Mouse (Mus musculus) hindbrain, embryonic 16.5 days (tissue): ENCODE measurements at regions not wholly inside any gene's neighbourhood (a gene's known extent, or its start where the extent isn't known, plus 50 kb on each side); places are given as distances from the start of the nearest gene placed in this dataset.

Experiments
- ATAC-seq: fragments of 200-750 bp; cut with Nextera tagmentation; 2 replicates; pipeline ENCODE4 v1.8.0; 2017; ENCODE audit warnings: moderate TSS enrichment, moderate library complexity
- H3K27ac ChIP-seq: fragments of 300-500 bp; sonication (generic); 2 replicates; pipeline ENCODE4 v1.5.1; 2014; ENCODE audit warnings: low read depth, mild to moderate bottlenecking, control low read depth, low read length, moderate library complexity
- H3K27me3 ChIP-seq: fragments of 300-500 bp; sonication (generic); replicated peaks from 2 replicates; pipeline ENCODE4 v1.6.1; 2014; ENCODE audit warnings: low read length; ENCODE audit not compliant: control insufficient read depth, insufficient read depth
- H3K36me3 ChIP-seq: fragments of 300-500 bp; sonication (generic); 2 replicates; pipeline ENCODE4 v1.6.1; 2014; ENCODE audit warnings: mild to moderate bottlenecking, low read length, moderate library complexity, mixed read lengths; ENCODE audit not compliant: control insufficient read depth, insufficient read depth
- H3K4me1 ChIP-seq: fragments of 300-500 bp; sonication (generic); 2 replicates; pipeline ENCODE4 v1.6.1; 2014; ENCODE audit warnings: low read depth, low read length; ENCODE audit not compliant: control insufficient read depth, insufficient read depth
- H3K4me2 ChIP-seq: fragments of 300-500 bp; sonication (generic); 2 replicates; pipeline ENCODE4 v1.6.1; 2014; ENCODE audit warnings: mild to moderate bottlenecking, low read length, control low read depth, moderate library complexity
- H3K4me3 ChIP-seq: fragments of 300-500 bp; sonication (generic); 2 replicates; pipeline ENCODE4 v1.5.1; 2014; ENCODE audit warnings: mild to moderate bottlenecking, low read length, control low read depth, moderate library complexity
- H3K9ac ChIP-seq: fragments of 300-500 bp; sonication (generic); 2 replicates; pipeline ENCODE4 v1.6.1; 2014; ENCODE audit warnings: low read depth, mild to moderate bottlenecking, control low read depth, low read length, moderate library complexity
- H3K9me3 ChIP-seq: fragments of 300-500 bp; sonication (generic); 2 replicates; pipeline ENCODE4 v1.6.1; 2014; ENCODE audit warnings: mild to moderate bottlenecking, low read length, moderate library complexity; ENCODE audit not compliant: control insufficient read depth
- WGBS: fragments of 180-500 bp; shearing (Covaris S2); extraction: QIAGEN DNeasy Blood & Tissue Kit; methylation state at CpG from one replicate; pipeline ENCODE4 v1.1.7; 2014; 5-methylcytosine and 5-hydroxymethylcytosine counted together

- WGBS, result 56% methylated on average over 3 of the region's 3 CpGs
- Histone ChIP-seq H3K9ac (no peak overlapping the region), H3K27me3 (no peaks in the 10 kb centered on the region), H3K9me3 (no peaks in the 10 kb centered on the region), H3K4me1 (no peaks in the 10 kb centered on the region), H3K4me3 (no peak overlapping the region), H3K27ac (no peak overlapping the region), H3K4me2 (no peak overlapping the region), H3K36me3 (no peaks in the 10 kb centered on the region)
- ATAC-seq, result no peak
Observed at GRCm38 (mm10) chr4:64723296-64723695, 400.7 kb upstream of the Pappa start.

DNA sequence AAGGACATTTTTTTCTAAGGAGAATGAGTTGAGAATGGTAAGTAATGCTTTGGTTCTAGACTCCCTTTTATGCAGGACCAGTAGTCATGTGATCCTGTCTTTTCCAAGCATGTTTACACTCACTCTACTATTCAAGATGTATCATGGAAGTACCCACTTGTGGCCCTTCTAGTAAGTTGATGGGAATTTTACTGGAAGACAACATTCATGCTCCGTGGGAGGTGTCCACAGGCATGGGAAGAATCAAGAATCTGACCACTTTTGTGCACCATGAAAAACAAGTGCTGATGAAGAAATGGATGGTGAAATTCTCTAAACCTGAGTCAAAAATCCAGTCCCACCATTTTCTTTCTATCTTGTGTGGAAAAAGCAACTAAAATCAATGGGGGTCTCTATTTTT is 399.1 kb upstream of the Pappa start:
- H3K4me2 ChIP-seq, result no peak overlapping the region
- no peak overlapping the region for H3K4me3 ChIP-seq
- H3K9me3 ChIP-seq, result no peaks in the 10 kb centered on the region
- ATAC-seq, result no peak
- 59% methylated on average over 1 of the region's 1 CpGs for WGBS
- H3K27me3 ChIP-seq, result no peaks in the 10 kb centered on the region
- no peak overlapping the region for H3K27ac ChIP-seq
- H3K36me3 ChIP-seq, result no peaks in the 10 kb centered on the region
- H3K9ac ChIP-seq, result no peak overlapping the region
- no peaks in the 10 kb centered on the region for H3K4me1 ChIP-seq

- Histone ChIP-seq H3K4me1 (no peaks in the 10 kb centered on the region), H3K9ac (no peak overlapping the region), H3K27ac (no peak overlapping the region), H3K4me3 (no peak overlapping the region), H3K36me3 (no peaks in the 10 kb centered on the region), H3K4me2 (no peak overlapping the region), H3K27me3 (no peaks in the 10 kb centered on the region), H3K9me3 (no peaks in the 10 kb centered on the region)
- ATAC-seq, result no peak
- 77% methylated on average over 4 of the region's 4 CpGs for WGBS
Observed at GRCm38 (mm10) chr4:64755986-64756385, 368.0 kb upstream of the Pappa start.

DNA sequence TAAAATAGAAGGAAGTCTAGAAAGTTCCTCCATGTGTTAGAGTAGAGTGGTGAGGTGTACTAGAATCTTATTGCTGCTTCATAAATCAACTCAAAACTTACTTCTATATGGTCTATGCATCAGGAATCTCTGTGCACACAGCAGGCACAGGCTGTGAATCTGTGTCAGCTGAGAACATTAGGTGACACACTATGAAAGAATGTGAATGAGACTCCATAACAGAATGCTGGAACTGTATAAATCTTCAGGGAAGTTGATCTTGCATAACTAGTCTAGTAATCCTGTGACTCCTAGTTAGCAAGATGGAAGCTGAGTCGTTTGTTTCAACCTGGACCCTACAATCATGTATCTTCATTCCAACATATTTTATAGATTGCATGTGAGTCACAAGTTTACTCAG is 355.4 kb upstream of the Pappa start:
- 64% methylated on average over 1 of the region's 1 CpGs for WGBS
- no peak overlapping the region for H3K4me3 ChIP-seq
- H3K36me3 ChIP-seq, result no peaks in the 10 kb centered on the region
- no peak overlapping the region for H3K27ac ChIP-seq
- H3K4me1 ChIP-seq, result no peaks in the 10 kb centered on the region
- H3K9ac ChIP-seq, result no peak overlapping the region
- ATAC-seq, result no peak
- no peaks in the 10 kb centered on the region for H3K27me3 ChIP-seq
- H3K9me3 ChIP-seq, result no peaks in the 10 kb centered on the region
- no peak overlapping the region for H3K4me2 ChIP-seq

GRCm38 (mm10) chr4:64803886-64804285 is 320.1 kb upstream of the Pappa start:
- H3K4me1 ChIP-seq, result no peaks in the 10 kb centered on the region
- no peak overlapping the region for H3K4me2 ChIP-seq
- no peaks in the 10 kb centered on the region for H3K9me3 ChIP-seq
- no peak overlapping the region for H3K27ac ChIP-seq
- H3K4me3 ChIP-seq, result no peak overlapping the region
- 86% methylated on average over 7 of the region's 7 CpGs for WGBS
- no peak for ATAC-seq
- no peak overlapping the region for H3K9ac ChIP-seq
- no peaks in the 10 kb centered on the region for H3K36me3 ChIP-seq
- no peaks in the 10 kb centered on the region for H3K27me3 ChIP-seq

DNA sequence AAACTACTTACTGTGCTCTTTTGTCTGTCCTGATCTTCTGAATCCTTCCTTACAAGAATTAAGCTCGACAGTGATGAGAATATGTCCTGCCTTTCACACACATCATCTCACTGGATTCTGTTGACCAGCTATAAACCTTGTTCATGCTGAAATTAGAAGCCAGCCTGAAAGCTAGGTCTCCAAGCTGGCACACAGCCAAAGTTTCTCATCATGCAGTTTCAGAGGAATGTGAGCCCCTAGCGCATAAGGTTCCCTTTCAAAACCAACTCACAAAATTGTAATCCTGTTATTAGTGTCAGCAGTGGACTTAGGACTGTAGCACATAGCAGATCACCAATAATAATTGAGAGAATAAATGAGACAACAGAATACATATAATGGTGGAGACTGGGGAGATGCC is 319.0 kb upstream of the Pappa start:
- H3K4me3 ChIP-seq, result no peak overlapping the region
- H3K36me3 ChIP-seq, result no peaks in the 10 kb centered on the region
- no peaks in the 10 kb centered on the region for H3K4me1 ChIP-seq
- H3K27ac ChIP-seq, result no peak overlapping the region
- H3K4me2 ChIP-seq, result no peak overlapping the region
- H3K9ac ChIP-seq, result no peak overlapping the region
- no peak for ATAC-seq
- H3K27me3 ChIP-seq, result no peaks in the 10 kb centered on the region
- WGBS, result 61% methylated on average over 2 of the region's 2 CpGs
- H3K9me3 ChIP-seq, result no peaks in the 10 kb centered on the region

GRCm38 (mm10) chr4:64807148-64807547 is 316.8 kb upstream of the Pappa start:
- H3K4me3 ChIP-seq, result no peak overlapping the region
- 100% methylated on average over 1 of the region's 1 CpGs for WGBS
- ATAC-seq, result no peak
- H3K9me3 ChIP-seq, result no peaks in the 10 kb centered on the region
- no peaks in the 10 kb centered on the region for H3K27me3 ChIP-seq
- H3K9ac ChIP-seq, result no peak overlapping the region
- no peaks in the 10 kb centered on the region for H3K36me3 ChIP-seq
- H3K4me2 ChIP-seq, result no peak overlapping the region
- no peaks in the 10 kb centered on the region for H3K4me1 ChIP-seq
- H3K27ac ChIP-seq, result no peak overlapping the region

GRCm38 (mm10) chr4:64811974-64812373 is 312.0 kb upstream of the Pappa start:
- no peaks in the 10 kb centered on the region for H3K36me3 ChIP-seq
- no peaks in the 10 kb centered on the region for H3K4me1 ChIP-seq
- no peak overlapping the region for H3K9ac ChIP-seq
- no peak overlapping the region for H3K27ac ChIP-seq
- H3K9me3 ChIP-seq, result no peaks in the 10 kb centered on the region
- H3K27me3 ChIP-seq, result no peaks in the 10 kb centered on the region
- ATAC-seq, result no peak
- no peak overlapping the region for H3K4me3 ChIP-seq
- H3K4me2 ChIP-seq, result no peak overlapping the region

DNA sequence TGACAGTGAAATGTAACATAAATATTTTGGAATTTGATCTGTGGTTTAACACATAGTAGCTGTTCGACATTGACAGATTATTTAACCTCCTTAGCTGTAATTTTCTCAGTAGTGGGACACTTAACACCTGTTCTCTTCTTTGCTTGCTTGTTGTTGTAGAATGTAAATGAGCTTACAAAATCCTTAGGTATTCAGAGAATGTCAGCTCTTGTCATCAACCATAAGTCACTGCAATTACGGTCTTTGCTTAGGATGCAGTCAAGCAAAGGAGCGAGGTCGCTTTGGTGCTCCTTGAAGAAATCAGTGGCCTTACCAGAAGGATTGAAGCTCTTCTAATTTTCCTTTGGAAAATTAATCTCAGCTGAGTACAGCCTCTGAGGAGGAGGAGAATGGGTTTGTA is 311.2 kb upstream of the Pappa start:
- Histone ChIP-seq H3K4me2 (no peak overlapping the region), H3K36me3 (no peaks in the 10 kb centered on the region), H3K27ac (no peak overlapping the region), H3K4me1 (no peaks in the 10 kb centered on the region), H3K9me3 (no peaks in the 10 kb centered on the region), H3K9ac (no peak overlapping the region), H3K27me3 (no peaks in the 10 kb centered on the region), H3K4me3 (no peak overlapping the region)
- 0 out of 2 replicates have a peak, but pooled peaks have one; percentile 30 for ATAC-seq
- 80% methylated on average over 4 of the region's 4 CpGs for WGBS

- WGBS, result 56% methylated on average over 2 of the region's 2 CpGs
- Histone ChIP-seq H3K9ac (no peak overlapping the region), H3K4me3 (no peak overlapping the region), H3K27ac (no peak overlapping the region), H3K27me3 (no peaks in the 10 kb centered on the region), H3K36me3 (no peaks in the 10 kb centered on the region), H3K4me2 (no peak overlapping the region), H3K9me3 (no peaks in the 10 kb centered on the region), H3K4me1 (no peaks in the 10 kb centered on the region)
- no peak for ATAC-seq
Observed at GRCm38 (mm10) chr4:64832882-64833281, 291.1 kb upstream of the Pappa start.
